Comparison of ENCODE assay signal across 7 mouse cellular contexts in the genomic region with DNA sequence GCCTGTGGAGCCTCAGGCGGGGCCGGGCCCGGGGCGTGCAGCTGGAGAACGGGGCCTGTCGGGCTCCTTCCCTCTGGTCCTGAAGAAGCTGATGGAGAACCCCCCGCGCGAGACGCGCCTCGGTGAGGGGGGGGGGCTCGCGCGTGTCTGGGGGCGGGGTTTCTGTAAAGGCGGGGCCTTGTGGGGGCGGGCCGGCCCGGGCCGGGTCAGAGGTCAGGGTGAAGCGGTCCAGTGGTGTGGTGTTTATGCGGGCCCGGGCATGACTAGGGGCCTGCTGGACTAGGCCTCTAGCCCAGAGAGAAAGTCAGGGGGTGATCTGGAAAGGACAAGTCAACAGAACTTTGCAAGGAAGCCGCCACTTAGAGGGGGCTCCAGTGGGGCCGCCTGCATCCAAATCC. TPM values are rescaled to one million over a fixed set of nuclear protein-coding genes. Genes with fewer than 3 reads are reported as not detected.
DNase-seq lines count a peak whose midpoint lies in the region; ATAC-seq lines count a peak whose summit lies in the region.

No protein-coding gene starts in this region.

- H3K27ac ChIP-seq in lung, embryonic 16.5 days (ENCODE audit: low read length): peak overlapping the region; percentile 80
- H3K27ac ChIP-seq in embryonic facial prominence, embryonic 13.5 days: peak overlapping the region; percentile 95
- peak overlapping the region; percentile 86 for H3K27ac ChIP-seq in neural tube, embryonic 13.5 days (replicated peaks)

- WGBS in lung, embryonic 16.5 days: 0% methylated on average over 20 of the region's 26 CpGs
- WGBS in embryonic facial prominence, embryonic 13.5 days: under 1% methylated on average over 25 of the region's 26 CpGs
- 0% methylated on average over 15 of the region's 26 CpGs for WGBS in neural tube, embryonic 13.5 days

- H3K4me2 ChIP-seq in lung, embryonic 16.5 days (ENCODE audit: low read depth, low read length): peak overlapping the region; percentile 89
- H3K4me2 ChIP-seq in embryonic facial prominence, embryonic 13.5 days: peak overlapping the region; percentile 84
- peak overlapping the region; percentile 79 for H3K4me2 ChIP-seq in neural tube, embryonic 13.5 days

- H3K27me3 ChIP-seq in lung, embryonic 16.5 days (ENCODE audit: control insufficient read depth, insufficient read depth, low read depth, low read length): no peaks in the 10 kb centered on the region
- H3K27me3 ChIP-seq in embryonic facial prominence, embryonic 13.5 days: no peaks in the 10 kb centered on the region
- no peaks in the 10 kb centered on the region for H3K27me3 ChIP-seq in neural tube, embryonic 13.5 days

- peaks cover 36% of the 10 kb centered on the region for H3K4me1 ChIP-seq in lung, embryonic 16.5 days (replicated peaks; ENCODE audit: control insufficient read depth, insufficient read depth, low read length)
- peaks cover 46% of the 10 kb centered on the region for H3K4me1 ChIP-seq in embryonic facial prominence, embryonic 13.5 days
- H3K4me1 ChIP-seq in neural tube, embryonic 13.5 days (replicated peaks): peaks cover 45% of the 10 kb centered on the region

- no peak for DNase-seq in lung, postnatal 25 days (ENCODE audit: low spot score)
- DNase-seq in kidney, postnatal 25 days: peak; percentile 78 to 92
- DNase-seq in thymus, postnatal 4 days: no peak
- DNase-seq in ovary, postnatal 10 days (ENCODE audit: low spot score): no peak

- ATAC-seq in lung, embryonic 16.5 days (ENCODE audit: low read depth): peak; percentile 11
- peak; percentile 10; the same call in 1 of the 2 replicates for ATAC-seq in embryonic facial prominence, embryonic 13.5 days (ENCODE audit: insufficient number of reproducible peaks, insufficient read depth, low FRiP score, low TSS enrichment, low read depth)
- peak; percentile 8; the same call in 1 of the 2 replicates for ATAC-seq in neural tube, embryonic 13.5 days (ENCODE audit: low read depth)

- peak overlapping the region; percentile 77 for H3K9ac ChIP-seq in lung, embryonic 16.5 days (ENCODE audit: low read length)
- H3K9ac ChIP-seq in embryonic facial prominence, embryonic 13.5 days: peak overlapping the region; percentile 84
- H3K9ac ChIP-seq in neural tube, embryonic 13.5 days: peak overlapping the region; percentile 82

- H3K9me3 ChIP-seq in lung, embryonic 16.5 days (ENCODE audit: control insufficient read depth, low read length): no peaks in the 10 kb centered on the region
- H3K9me3 ChIP-seq in embryonic facial prominence, embryonic 13.5 days: no peaks in the 10 kb centered on the region
- H3K9me3 ChIP-seq in neural tube, embryonic 13.5 days: no peaks in the 10 kb centered on the region

- peak overlapping the region; percentile 71 for H3K4me3 ChIP-seq in lung, embryonic 16.5 days (ENCODE audit: low read length)
- peak overlapping the region; percentile 74 for H3K4me3 ChIP-seq in embryonic facial prominence, embryonic 13.5 days
- H3K4me3 ChIP-seq in neural tube, embryonic 13.5 days: peak overlapping the region; percentile 56

- peaks cover 11% of the 10 kb centered on the region for H3K36me3 ChIP-seq in lung, embryonic 16.5 days (ENCODE audit: control insufficient read depth, insufficient read depth, low read length)
- H3K36me3 ChIP-seq in embryonic facial prominence, embryonic 13.5 days: peaks cover 16% of the 10 kb centered on the region
- peaks cover 19% of the 10 kb centered on the region for H3K36me3 ChIP-seq in neural tube, embryonic 13.5 days

RNA-seq across cellular contexts. Expression of a gene that starts 9.4 kb away (rescaled TPM):
- 32.4 and 39.8 TPM in 2 replicates for polyA plus RNA-seq in lung, embryonic 16.5 days (2015; fragmentation: Nextera tagmentation; extraction: Ambion mirVana)
- polyA plus RNA-seq in embryonic facial prominence, embryonic 13.5 days (2015; fragmentation: Nextera tagmentation; extraction: Ambion mirVana): 29.4 and 30.3 TPM in 2 replicates
- polyA plus RNA-seq in neural tube, embryonic 13.5 days (2015; fragmentation: Nextera tagmentation; extraction: Ambion mirVana): 20.6 and 21.4 TPM in 2 replicates

RNA-seq across cellular contexts. Expression of a gene that starts 47.0 kb away (rescaled TPM):
- 32.3 and 36.0 TPM in 2 replicates for polyA plus RNA-seq in lung, embryonic 16.5 days (2015; fragmentation: Nextera tagmentation; extraction: Ambion mirVana)
- polyA plus RNA-seq in embryonic facial prominence, embryonic 13.5 days (2015; fragmentation: Nextera tagmentation; extraction: Ambion mirVana): 25.6 and 26.7 TPM in 2 replicates
- polyA plus RNA-seq in neural tube, embryonic 13.5 days (2015; fragmentation: Nextera tagmentation; extraction: Ambion mirVana): 13.5 and 16.5 TPM in 2 replicates

Comparison
In these comparisons a context has a peak if more than half of its experiments do, and no peak if none do; other contexts are left out.
1. DNase-seq: peak in kidney, postnatal 25 days (2 of 2); none in lung, postnatal 25 days (single experiment), thymus, postnatal 4 days (single experiment) and ovary, postnatal 10 days (single experiment).
2. Peak in every context shown above with its lines, with median percentiles within 50 percentile points of each other: ATAC-seq, H3K27ac ChIP-seq, H3K4me2 ChIP-seq, H3K4me3 ChIP-seq and H3K9ac ChIP-seq.